Mouse (Mus musculus) heart, postnatal 4 days (tissue): ENCODE data around the gene Psmd10. TPM values are rescaled to one million over a fixed set of nuclear protein-coding genes. Genes with fewer than 3 reads are reported as not detected.
A peak's percentile ranks its signal among the peaks of the same experiment; 100 is the strongest.

Experiments
- DNase-seq: peaks from one replicate; pipeline ENCODE4 v3.0.0; 2021
- total RNA-seq, 2 experiments: library from RNA; stranded (reverse); gene quantifications; 2 replicates each; pipeline ENCODE4 v1.2.3; 2021

Psmd10 gene
- 10 to 100 TPM; 17.7 to 21.5 TPM for total RNA-seq

- peak; percentile 91 for DNase-seq
These were observed at the start of gene Psmd10, which contains the start of gene Atg4a for GRCm38 (mm10) chrX:140956272-140956940. TSS of gene Psmd10 (minus strand) at chrX:140956728. TSS of gene Atg4a (plus strand) at chrX:140956907.

- no peak for DNase-seq
These were observed 42.4 kb upstream of the Psmd10 start for GRCm38 (mm10) chrX:140998885-140999284.

GRCm38 (mm10) chrX:140997912-140998545 is 41.5 kb upstream of the Psmd10 start:
- no peak for DNase-seq

- DNase-seq = peak; percentile 12
These were observed 40.5 kb upstream of the Psmd10 start for GRCm38 (mm10) chrX:140996909-140997516.

- no peak for DNase-seq
These were observed 28.7 kb upstream of the Psmd10 start for GRCm38 (mm10) chrX:140985256-140985655.

- DNase-seq = no peak
These were observed 28.3 kb upstream of the Psmd10 start for GRCm38 (mm10) chrX:140984795-140985194.

GRCm38 (mm10) chrX:140983206-140983960 is 26.9 kb upstream of the Psmd10 start:
- DNase-seq = no peak

GRCm38 (mm10) chrX:140980163-140980562 is 23.6 kb upstream of the Psmd10 start:
- no peak for DNase-seq

- peak; percentile 38 for DNase-seq
These were observed 23.0 kb upstream of the Psmd10 start for GRCm38 (mm10) chrX:140979546-140979945.

- DNase-seq = no peak
These were observed 22.4 kb upstream of the Psmd10 start for GRCm38 (mm10) chrX:140978943-140979342.

GRCm38 (mm10) chrX:140956959-140957358 is 431 bp upstream of the Psmd10 start:
- no peak for DNase-seq

- DNase-seq = no peak
These were observed 2.9 kb downstream of the Psmd10 start for GRCm38 (mm10) chrX:140953618-140954017.

GRCm38 (mm10) chrX:140936271-140936670 is 20.3 kb downstream of the Psmd10 start:
- DNase-seq = no peak

GRCm38 (mm10) chrX:140933263-140933662 is 23.3 kb downstream of the Psmd10 start:
- DNase-seq = no peak

- no peak for DNase-seq
These were observed 24.5 kb downstream of the Psmd10 start for GRCm38 (mm10) chrX:140932066-140932465.

GRCm38 (mm10) chrX:140921321-140921720 is 35.2 kb downstream of the Psmd10 start:
- no peak for DNase-seq

GRCm38 (mm10) chrX:140907360-140907759 is 49.2 kb downstream of the Psmd10 start, which contains the start of gene Vsig1:
TSS of gene Vsig1 (plus strand) at chrX:140907608.
- DNase-seq = no peak

- DNase-seq = no peak
These were observed 53.0 kb downstream of the Psmd10 start for GRCm38 (mm10) chrX:140903487-140903886.
